Mouse (Mus musculus) skeletal muscle tissue, postnatal 0 days (tissue): ENCODE measurements around the gene Ephb4. TPM values are rescaled to one million over a fixed set of nuclear protein-coding genes. Genes with fewer than 3 reads are reported as not detected.

Source experiments
- polyA plus RNA-seq: library from polyadenylated mRNA; unstranded; fragments of >200 nt; fragmentation: Nextera tagmentation; extraction: Ambion mirVana; gene quantifications from 2 replicates; pipeline ENCODE4 v1.2.1, GENCODE M21; 2015

The Ephb4 gene
- 16.1 and 17.8 TPM in 2 replicates for polyA plus RNA-seq

DNA sequence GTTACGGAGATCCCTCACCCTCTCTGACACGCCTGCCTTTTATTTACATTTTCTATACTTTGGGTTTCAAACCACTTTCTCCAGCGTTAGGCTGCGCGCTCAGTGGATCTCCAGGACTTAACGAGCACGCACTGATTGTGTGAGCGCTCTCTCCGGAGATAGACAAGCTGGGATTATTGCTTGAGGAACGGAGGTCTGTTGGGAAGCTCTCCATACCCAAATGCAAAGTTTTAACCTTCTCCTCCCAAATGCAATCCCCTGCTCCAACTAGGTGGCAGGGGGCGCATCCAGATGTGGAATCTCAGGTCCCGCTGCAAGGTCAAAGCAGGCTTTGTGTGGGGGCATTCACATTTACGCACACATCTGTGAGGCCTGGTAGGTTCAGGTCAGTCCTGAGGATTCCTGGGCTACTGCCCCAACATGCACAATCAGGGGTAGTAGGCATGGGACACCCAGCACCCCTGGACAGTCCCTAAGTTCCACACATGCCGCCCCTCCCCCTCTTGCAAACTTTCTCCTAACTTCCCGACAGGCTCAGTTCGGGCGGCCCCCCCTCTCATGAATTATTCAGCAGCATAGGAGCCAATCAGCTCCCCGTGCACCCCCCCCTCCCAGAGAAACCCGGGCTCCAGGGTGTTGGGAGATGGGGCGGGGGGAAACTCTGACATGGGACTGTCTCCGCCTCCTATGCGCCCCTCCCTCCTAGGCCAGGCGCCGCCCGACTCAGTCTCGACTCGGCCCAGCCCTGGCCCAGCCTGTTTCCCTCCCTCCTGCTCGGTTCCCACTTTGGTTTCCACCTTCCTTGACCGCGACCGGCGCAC lies at the start of gene Ephb4:
Ephb4 (plus strand) TSS at position 726 of the 821 bp plus-strand sequence.

DNA sequence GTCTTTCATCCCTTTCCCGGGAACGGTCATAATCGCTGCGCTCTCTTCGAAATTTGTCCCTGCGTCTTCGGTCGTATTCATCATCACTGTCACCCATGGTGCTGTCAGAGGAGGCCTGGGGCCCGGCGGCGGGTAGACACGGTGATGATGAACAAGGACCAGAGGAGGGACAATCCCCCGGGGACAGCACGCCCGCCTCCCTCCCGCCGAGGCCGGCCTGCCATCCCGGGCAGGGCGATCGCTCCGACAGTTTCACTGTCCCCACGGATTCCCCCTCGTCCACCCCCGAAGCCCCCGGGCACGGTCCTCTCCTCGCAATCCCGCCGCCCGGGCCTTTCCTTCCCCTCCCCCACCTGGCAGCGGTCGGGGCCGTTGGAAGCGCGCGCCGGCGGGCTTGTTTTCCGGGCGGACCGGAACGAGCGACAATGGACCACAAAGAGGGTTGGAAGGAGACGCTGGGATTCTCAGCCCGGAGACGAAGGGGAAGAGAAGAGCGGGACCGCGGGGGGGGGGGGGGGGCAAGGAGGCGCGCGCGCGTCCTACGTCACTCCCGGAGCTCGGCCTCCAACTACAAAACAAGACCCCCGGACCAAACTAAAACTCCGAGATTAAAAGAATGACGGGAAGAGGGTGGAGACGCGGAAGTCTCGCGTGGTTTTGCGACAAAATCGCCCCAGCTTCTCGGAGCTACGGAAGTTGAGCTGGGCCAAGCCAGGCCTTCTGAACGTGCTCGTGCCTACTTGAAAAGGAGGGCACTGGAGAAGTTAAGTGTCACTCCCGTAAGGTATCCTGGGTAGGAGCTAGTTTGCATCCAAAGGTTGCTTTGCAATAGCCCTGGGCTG lies 42.6 kb upstream of the Ephb4 start, which contains the start of gene Srrt:
Srrt (minus strand) TSS at position 604 of the 842 bp plus-strand sequence.

DNA sequence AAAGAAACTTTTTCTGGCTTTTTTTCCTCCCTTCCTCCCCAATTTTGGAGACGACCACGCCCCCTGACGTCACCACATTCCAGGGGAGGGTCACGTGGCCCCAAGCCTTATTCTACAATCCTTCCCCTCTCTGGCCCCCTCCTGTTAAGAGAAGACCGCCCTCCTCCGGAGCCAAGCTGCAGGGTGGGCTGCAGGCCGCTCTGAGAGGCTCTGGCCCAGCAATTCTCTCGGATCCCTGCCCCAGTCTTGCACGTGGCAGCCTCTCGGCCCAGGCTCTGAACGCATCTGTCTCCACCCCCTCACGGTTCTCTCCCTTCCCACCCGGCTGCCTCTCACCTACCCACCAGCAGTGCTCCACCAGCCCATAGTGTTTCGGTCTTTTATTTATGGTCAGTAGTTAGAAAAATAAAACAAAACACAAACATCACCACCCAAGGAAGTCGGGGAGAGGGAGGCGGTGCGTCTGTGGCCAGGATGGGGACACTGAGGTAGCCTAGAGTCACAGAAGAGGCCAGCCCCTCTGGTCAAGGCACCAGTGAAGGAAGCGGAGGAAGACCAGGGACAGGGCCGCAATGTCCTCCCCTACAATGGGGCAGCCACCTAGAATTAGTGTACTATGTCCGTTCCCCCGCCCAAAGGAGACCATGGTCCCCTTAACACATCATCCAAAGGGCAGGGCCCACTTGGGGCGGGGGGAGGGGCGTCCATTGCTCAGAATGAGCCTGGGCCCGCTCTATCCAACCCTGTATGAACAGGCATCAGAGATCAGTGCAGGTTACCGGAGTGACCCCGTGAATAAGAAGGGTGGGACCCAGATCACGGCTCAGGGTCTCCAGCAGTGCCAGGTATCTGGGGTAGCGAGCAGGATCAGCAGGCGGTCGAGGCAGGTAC lies 35.5 kb upstream of the Ephb4 start, which contains the start of gene Trip6:
Trip6 (minus strand) TSS at position 212 of the 891 bp plus-strand sequence.

DNA sequence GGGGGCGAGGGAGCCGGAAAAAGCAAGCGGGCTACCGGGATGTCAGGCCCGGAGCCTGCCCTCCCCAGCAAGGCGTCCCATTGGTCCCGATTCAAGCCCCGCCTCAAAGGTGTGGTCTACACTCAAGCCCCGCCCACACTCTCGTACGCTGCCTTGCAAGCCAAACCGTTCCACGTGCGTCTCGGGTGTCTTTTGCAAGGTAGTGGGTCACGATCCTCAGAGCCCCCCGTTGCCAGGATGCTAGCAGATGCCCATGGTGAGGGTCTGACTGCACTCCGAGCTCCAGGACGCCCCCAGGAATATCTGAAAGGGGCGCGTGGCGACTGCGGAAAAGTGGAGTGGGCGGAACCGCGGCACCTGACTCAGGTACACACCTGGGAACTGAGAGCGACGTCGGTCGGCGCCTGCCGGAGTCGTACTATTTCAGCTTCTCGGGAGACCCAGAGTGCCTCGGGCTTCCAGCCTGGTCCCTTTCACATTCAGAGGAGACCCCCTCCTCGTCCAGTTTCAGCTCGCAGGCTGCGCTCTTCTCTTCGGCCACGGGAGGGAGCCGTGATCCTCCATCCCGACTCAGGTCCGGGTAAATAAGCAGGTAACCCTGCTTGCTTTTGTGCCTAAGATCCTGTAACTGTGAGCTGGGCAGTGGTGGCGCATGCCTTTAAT lies 16.3 kb upstream of the Ephb4 start, which contains the start of gene Slc12a9:
Slc12a9 (minus strand) TSS at position 86 of the 663 bp plus-strand sequence.

Other genes starting within 250 kb of the Ephb4 start
- 4.1 and 5.1 TPM in 2 replicates for gene Trim56, start 233.9 kb upstream of the Ephb4 start, polyA plus RNA-seq
- not detected in 2 replicates for gene Muc3, start 200.8 kb upstream of the Ephb4 start, polyA plus RNA-seq
- gene Muc3a, start 137.7 kb upstream of the Ephb4 start, polyA plus RNA-seq, result 0.09 TPM in 1 of 2 replicates, not detected in the other
- 60.2 and 65.7 TPM in 2 replicates for gene Ache, start 62.6 kb upstream of the Ephb4 start, polyA plus RNA-seq
- 35.6 and 36.9 TPM in 2 replicates for gene Ufsp1, start 55.5 kb upstream of the Ephb4 start, polyA plus RNA-seq
- 25.9 and 33.5 TPM in 2 replicates for gene Srrt, start 42.4 kb upstream of the Ephb4 start, polyA plus RNA-seq
- gene Trip6, start 35.7 kb upstream of the Ephb4 start, polyA plus RNA-seq, result 32.3 and 38.1 TPM in 2 replicates
- 4.4 and 5.0 TPM in 2 replicates for gene Slc12a9, start 16.5 kb upstream of the Ephb4 start, polyA plus RNA-seq
- gene Zan, start 127.0 kb downstream of the Ephb4 start, polyA plus RNA-seq, result 0.11 and 0.18 TPM in 2 replicates
- gene Pop7, start 152.4 kb downstream of the Ephb4 start, polyA plus RNA-seq, result 29.4 and 30.6 TPM in 2 replicates
- gene Gigyf1, start 168.4 kb downstream of the Ephb4 start, polyA plus RNA-seq, result 6.7 and 7.4 TPM in 2 replicates
- gene Epo, start 183.1 kb downstream of the Ephb4 start, polyA plus RNA-seq, result not detected in 2 replicates
- gene Gnb2, start 183.4 kb downstream of the Ephb4 start, polyA plus RNA-seq, result 242 and 289 TPM in 2 replicates
- gene Actl6b, start 203.4 kb downstream of the Ephb4 start, polyA plus RNA-seq, result not detected in 2 replicates
- 0.33 and 0.40 TPM in 2 replicates for gene Tfr2, start 219.7 kb downstream of the Ephb4 start, polyA plus RNA-seq